Mouse (Mus musculus) hindbrain, embryonic 14.5 days (tissue): ENCODE results near the gene Slc30a2. TPM values are rescaled to one million over a fixed set of nuclear protein-coding genes. Genes with fewer than 3 reads are reported as not detected.

Experiments used
- ATAC-seq: fragments of 200-750 bp; cut with Nextera tagmentation; 2 replicates; pipeline ENCODE4 v1.8.0; 2017; ENCODE audit warnings: moderate number of reproducible peaks, mild to moderate bottlenecking, moderate TSS enrichment, moderate library complexity; ENCODE audit not compliant: low FRiP score
- DNase-seq: peaks from one replicate; pipeline ENCODE4 v3.0.0-alpha.2; 2015; ENCODE audit warnings: low spot score
- H3K27ac ChIP-seq: fragments of 300-500 bp; sonication (generic); 2 replicates; pipeline ENCODE4 v1.5.1; 2014; ENCODE audit warnings: mild to moderate bottlenecking, moderate library complexity
- H3K27me3 ChIP-seq: fragments of 300-500 bp; sonication (generic); 2 replicates; pipeline ENCODE4 v1.6.1; 2014; ENCODE audit warnings: mild to moderate bottlenecking, low read length, mixed read lengths; ENCODE audit not compliant: control insufficient read depth, insufficient read depth
- H3K36me3 ChIP-seq: fragments of 300-500 bp; sonication (generic); replicated peaks from 2 replicates; pipeline ENCODE4 v1.6.1; 2014; ENCODE audit not compliant: control insufficient read depth, insufficient read depth
- H3K4me1 ChIP-seq: fragments of 300-500 bp; sonication (generic); replicated peaks from 2 replicates; pipeline ENCODE4 v1.6.1; 2014; ENCODE audit warnings: antibody characterized with exemption, low read length, mixed read lengths; ENCODE audit not compliant: control insufficient read depth, insufficient read depth
- H3K4me2 ChIP-seq: fragments of 300-500 bp; sonication (generic); replicated peaks from 2 replicates; pipeline ENCODE4 v1.6.1; 2014; ENCODE audit warnings: mild to moderate bottlenecking, moderate library complexity
- H3K4me3 ChIP-seq: fragments of 300-500 bp; sonication (generic); replicated peaks from 2 replicates; pipeline ENCODE4 v1.5.1; 2014; ENCODE audit warnings: mild to moderate bottlenecking, low read length
- H3K9ac ChIP-seq: fragments of 300-500 bp; sonication (generic); 2 replicates; pipeline ENCODE4 v1.6.1; 2014
- H3K9me3 ChIP-seq: fragments of 300-500 bp; sonication (generic); 2 replicates; pipeline ENCODE4 v1.6.1; 2016; ENCODE audit warnings: low read length; ENCODE audit not compliant: control insufficient read depth
- WGBS: fragments of 180-500 bp; shearing (Covaris S2); extraction: QIAGEN DNeasy Blood & Tissue Kit; methylation state at CpG from one replicate; pipeline ENCODE4 v1.1.7; 2014; 5-methylcytosine and 5-hydroxymethylcytosine counted together
- polyA plus RNA-seq: library from polyadenylated mRNA; unstranded; fragments of >200 nt; fragmentation: Nextera tagmentation; extraction: Ambion mirVana; gene quantifications from 2 replicates; pipeline ENCODE4 v1.2.1, GENCODE M21; 2014

Slc30a2 gene
- polyA plus RNA-seq, 1 experiment from 2014 or later, result 0.13 TPM

DNA sequence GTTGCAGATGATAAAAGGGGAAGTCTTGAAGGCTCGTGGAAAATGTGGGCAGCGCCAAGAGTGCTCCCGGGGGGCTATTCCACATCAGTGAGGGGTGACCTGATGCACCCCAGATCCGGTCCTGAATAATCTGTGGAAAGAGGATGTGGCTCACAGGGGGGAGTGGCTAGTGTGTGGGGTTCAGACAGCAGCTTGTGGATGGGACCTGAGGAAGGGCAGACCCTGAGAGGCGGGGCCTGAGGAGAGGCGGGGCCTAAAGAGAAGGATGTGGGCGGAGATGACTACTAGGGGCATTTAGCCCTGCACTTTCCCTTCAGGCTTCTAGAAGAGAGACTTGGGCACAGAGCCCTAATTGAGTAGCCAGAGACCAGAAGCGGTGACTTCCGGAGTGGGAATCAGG, 19.6 kb downstream of the Slc30a2 start:
- no peaks in the 10 kb centered on the region for H3K9me3 ChIP-seq
- H3K4me1 ChIP-seq, result no peaks in the 10 kb centered on the region
- WGBS, result 21% methylated on average over 9 of the region's 9 CpGs
- H3K27me3 ChIP-seq, result no peaks in the 10 kb centered on the region; the same call in 1 of the 2 replicates
- H3K9ac ChIP-seq, result no peak overlapping the region
- H3K4me2 ChIP-seq, result no peak overlapping the region
- H3K4me3 ChIP-seq, result no peak overlapping the region
- no peak overlapping the region for H3K27ac ChIP-seq
- ATAC-seq, result no peak
- no peaks in the 10 kb centered on the region for H3K36me3 ChIP-seq
- no peak for DNase-seq

DNA sequence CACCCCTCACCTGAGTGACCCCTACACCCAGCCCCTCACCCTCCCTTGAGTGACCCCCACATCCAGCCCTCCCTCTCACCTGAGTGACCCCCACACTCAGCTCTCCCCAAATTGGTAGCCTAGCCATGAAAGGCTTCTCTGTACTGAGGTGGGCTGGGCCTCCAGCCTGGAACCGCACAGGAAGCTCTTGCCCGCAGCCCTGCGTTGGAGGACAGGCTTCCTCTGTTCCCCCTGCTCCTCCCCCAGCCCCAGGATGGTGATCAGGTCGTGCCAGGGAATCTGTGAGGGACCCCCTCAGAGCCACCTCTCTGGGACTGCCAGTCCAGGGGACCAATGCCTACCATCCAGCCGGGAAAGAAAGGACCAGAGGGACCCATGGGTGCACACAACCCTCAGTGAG, 22.3 kb downstream of the Slc30a2 start:
- peaks cover 18% of the 10 kb centered on the region for H3K27me3 ChIP-seq
- no peak for DNase-seq
- H3K27ac ChIP-seq, result no peak overlapping the region
- no peak overlapping the region for H3K4me3 ChIP-seq
- H3K36me3 ChIP-seq, result no peaks in the 10 kb centered on the region
- ATAC-seq, result no peak
- no peak overlapping the region for H3K9ac ChIP-seq
- H3K4me1 ChIP-seq, result no peaks in the 10 kb centered on the region
- 40% methylated on average over 5 of the region's 5 CpGs for WGBS
- no peaks in the 10 kb centered on the region for H3K9me3 ChIP-seq
- no peak overlapping the region for H3K4me2 ChIP-seq

DNA sequence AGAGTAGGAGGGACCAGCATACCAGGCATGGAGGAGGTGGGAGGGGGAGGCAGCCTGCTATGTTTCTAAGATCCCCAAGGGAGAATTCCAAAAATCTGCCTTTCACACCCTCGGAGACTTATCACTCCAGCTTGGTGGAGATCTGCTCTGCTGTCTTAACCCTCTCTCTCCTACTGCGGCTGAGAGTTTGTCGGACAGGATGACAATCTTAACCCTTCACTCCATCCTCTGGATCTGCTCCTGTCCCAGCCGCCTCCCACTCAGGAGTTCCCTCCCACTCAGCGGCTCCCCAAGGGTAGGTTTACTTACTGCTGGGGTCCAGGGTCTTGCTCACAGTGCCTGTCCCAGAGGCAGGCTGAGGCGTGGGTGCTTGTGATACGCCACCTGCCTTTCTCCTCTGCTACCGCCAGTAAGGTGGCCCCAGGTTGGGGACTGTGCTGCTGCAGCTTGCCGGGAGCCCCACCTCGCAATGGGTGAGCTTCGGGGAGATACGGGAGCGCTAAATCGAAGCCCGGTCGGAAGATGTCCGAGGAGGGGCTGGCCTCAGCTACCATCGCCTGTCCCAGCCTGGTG, 27.8 kb downstream of the Slc30a2 start:
- Histone ChIP-seq H3K27ac (no peak overlapping the region), H3K4me2 (peak overlapping the region; percentile 97), H3K9me3 (no peaks in the 10 kb centered on the region), H3K4me3 (peak overlapping the region; percentile 45), H3K36me3 (no peaks in the 10 kb centered on the region), H3K27me3 (peaks cover 39% of the 10 kb centered on the region), H3K9ac (peak overlapping the region; percentile 8; the same call in 1 of the 2 replicates), H3K4me1 (peaks cover 12% of the 10 kb centered on the region; the same call in 1 of the 2 replicates)
- ATAC-seq, result no peak
- whole genome bisulfite sequencing, result under 1% methylated on average over 18 of the region's 18 CpGs
- DNase-seq, result no peak

DNA sequence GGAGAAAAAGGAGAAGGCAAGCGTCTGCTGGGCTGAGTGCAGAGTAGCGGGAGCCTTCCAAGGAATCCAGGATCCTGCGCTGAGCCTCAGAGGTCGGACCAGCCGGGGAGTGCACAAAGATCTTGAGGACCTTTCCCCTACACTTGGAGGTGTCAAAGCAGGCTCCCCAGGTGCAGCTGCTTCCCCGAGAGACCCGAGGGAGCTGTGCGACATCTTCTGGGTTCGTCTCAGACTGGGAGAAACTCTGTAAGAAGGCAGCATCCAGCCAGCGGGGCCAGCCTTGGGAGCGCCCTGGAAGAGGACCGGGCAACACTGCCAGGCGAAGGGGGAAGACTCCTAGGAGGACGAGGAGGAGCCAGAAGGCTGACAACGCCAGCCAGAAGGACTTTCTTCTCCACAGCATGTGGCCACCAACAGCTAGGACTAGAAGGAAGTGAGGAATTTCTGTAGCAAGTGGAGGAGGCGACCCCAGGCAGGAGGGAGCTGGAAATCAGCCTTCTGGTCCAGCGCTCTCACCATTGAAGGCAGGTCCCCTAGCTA, 28.4 kb downstream of the Slc30a2 start:
- no peak for DNase-seq

DNA sequence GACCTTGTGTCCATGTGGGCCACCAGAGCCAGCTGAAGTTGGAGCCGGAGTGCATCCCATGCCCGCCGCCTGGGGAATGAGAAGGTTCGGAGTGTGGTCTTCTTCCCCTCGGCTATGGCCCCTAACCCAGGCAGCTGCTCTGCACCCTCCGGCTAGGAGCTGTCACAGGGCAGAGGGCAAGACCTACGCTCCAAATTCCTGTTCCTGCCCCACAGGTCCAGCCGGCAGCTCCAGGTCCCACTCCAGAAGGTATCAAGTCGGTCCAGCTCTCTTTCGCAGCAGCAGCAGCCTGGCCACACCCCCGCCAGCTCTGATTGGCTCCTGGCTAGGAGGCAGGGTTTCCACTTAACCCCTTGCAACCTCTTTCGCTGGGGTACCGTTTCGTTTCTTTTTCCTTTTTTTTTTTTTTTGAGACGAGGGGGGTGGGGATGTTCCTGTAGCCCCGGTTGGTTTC, 29.3 kb downstream of the Slc30a2 start:
- H3K4me2 ChIP-seq, result peak overlapping the region; percentile 97
- H3K4me3 ChIP-seq, result peak overlapping the region; percentile 45
- no peaks in the 10 kb centered on the region for H3K36me3 ChIP-seq
- no peaks in the 10 kb centered on the region for H3K9me3 ChIP-seq
- DNase-seq (peak; percentile 77), ATAC-seq (peak; percentile 72; the same call in 1 of the 2 replicates)
- H3K9ac ChIP-seq, result peak overlapping the region; percentile 54
- H3K4me1 ChIP-seq, result peaks cover 12% of the 10 kb centered on the region; the same call in 1 of the 2 replicates
- WGBS, result under 1% methylated on average over 16 of the region's 16 CpGs
- H3K27ac ChIP-seq, result no peak overlapping the region
- H3K27me3 ChIP-seq, result peaks cover 39% of the 10 kb centered on the region

More for the DNA sequence above, 28.4 kb downstream of the Slc30a2 start:
- ATAC-seq, result no peak
- Histone ChIP-seq H3K4me3 (peak overlapping the region; percentile 45), H3K27ac (no peak overlapping the region), H3K27me3 (peaks cover 39% of the 10 kb centered on the region), H3K36me3 (no peaks in the 10 kb centered on the region), H3K9ac (peak overlapping the region; percentile 8; the same call in 1 of the 2 replicates), H3K4me1 (peaks cover 12% of the 10 kb centered on the region; the same call in 1 of the 2 replicates), H3K9me3 (no peaks in the 10 kb centered on the region), H3K4me2 (peak overlapping the region; percentile 97)
- WGBS, result under 1% methylated on average over 17 of the region's 17 CpGs

DNA sequence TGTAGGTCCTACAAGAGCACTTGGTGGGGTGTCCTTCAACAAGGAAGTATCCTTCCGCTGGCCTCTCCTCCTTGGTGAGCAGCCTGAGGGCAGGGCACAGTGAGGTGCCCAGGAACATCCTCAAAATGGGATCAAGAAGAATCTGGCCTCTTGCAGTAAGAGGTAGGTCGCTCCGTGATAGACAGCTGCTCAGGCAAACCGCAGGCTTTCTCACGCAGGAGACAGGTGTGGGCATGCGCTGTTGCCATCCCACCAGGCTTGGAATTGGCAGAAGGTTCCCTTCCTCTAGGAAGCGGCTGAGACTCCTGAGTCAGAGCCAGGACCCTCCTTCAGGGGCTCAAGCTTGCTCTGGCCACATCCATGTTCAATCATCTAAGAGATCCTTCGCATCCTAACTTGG, 30.3 kb downstream of the Slc30a2 start:
- no peak overlapping the region for H3K4me2 ChIP-seq

DNA sequence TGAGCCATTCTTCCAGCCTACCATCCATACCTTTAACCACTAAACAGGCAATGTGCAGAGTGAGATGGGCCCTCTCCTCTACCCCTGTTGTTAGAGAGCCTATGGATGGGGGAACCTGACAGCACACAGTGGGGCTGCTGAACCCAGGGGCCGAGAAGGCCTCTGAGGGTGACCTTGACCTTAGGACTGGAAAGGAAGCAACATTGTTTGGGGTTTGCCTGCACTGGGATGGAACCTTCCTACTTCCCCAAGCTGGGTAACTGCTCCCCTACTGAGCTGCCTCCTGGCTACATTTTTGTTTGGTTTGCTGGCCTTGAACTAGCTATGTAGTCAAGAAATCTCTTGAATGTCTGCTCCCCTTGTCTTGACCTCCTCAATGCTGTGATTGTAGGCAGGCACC, 31.3 kb downstream of the Slc30a2 start:
- peaks cover 30% of the 10 kb centered on the region for H3K27me3 ChIP-seq
- no peak overlapping the region for H3K27ac ChIP-seq
- no peak overlapping the region for H3K9ac ChIP-seq
- 64% methylated on average over 1 of the region's 1 CpGs for WGBS
- no peaks in the 10 kb centered on the region for H3K9me3 ChIP-seq
- no peak overlapping the region for H3K4me2 ChIP-seq
- DNase-seq (no peak), ATAC-seq (no peak)
- H3K4me1 ChIP-seq, result peaks cover 12% of the 10 kb centered on the region; the same call in 1 of the 2 replicates
- H3K4me3 ChIP-seq, result no peak overlapping the region
- H3K36me3 ChIP-seq, result no peaks in the 10 kb centered on the region

More for the DNA sequence above, 30.3 kb downstream of the Slc30a2 start:
- Histone ChIP-seq H3K4me1 (peaks cover 12% of the 10 kb centered on the region; the same call in 1 of the 2 replicates), H3K9me3 (no peaks in the 10 kb centered on the region), H3K27me3 (peaks cover 39% of the 10 kb centered on the region), H3K4me3 (no peak overlapping the region), H3K27ac (no peak overlapping the region), H3K9ac (no peak overlapping the region), H3K36me3 (no peaks in the 10 kb centered on the region)
- ATAC-seq, result no peak
- WGBS, result 79% methylated on average over 8 of the region's 8 CpGs
- no peak for DNase-seq

DNA sequence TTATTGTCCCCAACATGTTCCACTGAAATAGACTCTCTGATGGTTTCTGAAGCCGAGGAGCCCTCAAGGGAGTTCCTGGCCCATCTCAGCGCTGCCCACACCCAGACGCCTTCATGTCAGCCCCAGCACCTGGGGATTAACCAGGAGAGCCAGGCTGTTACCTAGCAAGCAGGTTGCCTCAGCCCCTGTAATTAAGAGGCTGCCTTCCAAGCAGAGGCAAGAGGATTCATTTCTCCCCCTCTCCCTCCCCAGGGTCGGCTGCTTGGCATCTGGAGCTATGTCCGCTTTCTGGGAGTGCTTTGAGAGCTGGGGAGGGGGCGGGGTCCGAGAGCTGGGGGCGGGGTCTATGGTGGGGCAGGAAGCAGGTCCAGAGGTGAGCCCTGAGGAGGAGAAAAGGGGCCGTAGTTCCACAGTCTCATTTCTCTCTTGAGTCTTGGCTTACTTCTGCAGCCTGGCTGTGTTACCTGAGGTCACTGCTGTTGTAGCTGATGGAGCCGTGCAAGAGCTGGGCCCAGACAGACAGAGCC, 35.2 kb downstream of the Slc30a2 start:
- H3K4me3 ChIP-seq, result no peak overlapping the region
- no peaks in the 10 kb centered on the region for H3K9me3 ChIP-seq
- ATAC-seq, result no peak
- H3K9ac ChIP-seq, result no peak overlapping the region
- 39% methylated on average over 10 of the region's 10 CpGs for WGBS
- no peaks in the 10 kb centered on the region for H3K4me1 ChIP-seq
- H3K36me3 ChIP-seq, result no peaks in the 10 kb centered on the region
- H3K27ac ChIP-seq, result no peak overlapping the region
- H3K27me3 ChIP-seq, result no peaks in the 10 kb centered on the region
- DNase-seq, result no peak
- H3K4me2 ChIP-seq, result no peak overlapping the region

DNA sequence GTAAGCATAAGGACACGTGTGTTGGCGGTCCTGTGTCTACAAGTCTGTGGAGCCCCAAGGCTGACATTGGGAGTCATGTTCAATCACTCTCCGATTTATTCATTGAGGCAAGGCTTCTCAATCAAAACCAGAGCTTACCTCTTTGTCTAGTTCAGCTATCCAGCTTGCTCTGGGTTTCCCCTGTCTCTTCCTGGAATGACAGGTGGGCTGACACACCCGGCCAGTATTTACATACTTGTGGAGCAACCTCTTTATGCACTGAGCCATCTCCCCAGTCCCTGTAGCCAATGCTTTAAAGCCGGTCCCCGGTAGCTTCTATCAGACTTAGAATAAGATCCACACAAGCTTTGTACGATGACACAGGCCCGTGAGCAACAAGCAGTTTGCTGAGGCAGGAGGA, 36.5 kb downstream of the Slc30a2 start:
- 84% methylated on average over 8 of the region's 8 CpGs for WGBS
- no peak overlapping the region for H3K9ac ChIP-seq
- no peak overlapping the region for H3K4me2 ChIP-seq
- H3K27me3 ChIP-seq, result no peaks in the 10 kb centered on the region
- H3K4me1 ChIP-seq, result no peaks in the 10 kb centered on the region
- no peak overlapping the region for H3K27ac ChIP-seq
- H3K9me3 ChIP-seq, result no peaks in the 10 kb centered on the region
- H3K36me3 ChIP-seq, result no peaks in the 10 kb centered on the region
- no peak for ATAC-seq
- H3K4me3 ChIP-seq, result no peak overlapping the region
- no peak for DNase-seq
